Mouse (Mus musculus) liver, embryonic 14.5 days (tissue): ENCODE measurements around the gene Dynll2. TPM values are rescaled to one million over a fixed set of nuclear protein-coding genes. Genes with fewer than 3 reads are reported as not detected.

Experiments used
- ATAC-seq: fragments of 200-750 bp; cut with Nextera tagmentation; 2 replicates; pipeline ENCODE4 v1.8.0; 2017; ENCODE audit warnings: moderate number of reproducible peaks, mild to moderate bottlenecking, moderate library complexity; ENCODE audit not compliant: insufficient read depth
- DNase-seq, 3 experiments: peaks; one replicate each; pipeline ENCODE4 v3.0.0-alpha.2; 2012 to 2013; ENCODE audit warnings: low read depth in 3 of 3, low spot score in 3 of 3
- H3K27ac ChIP-seq: fragments of 300-500 bp; sonication (generic); 2 replicates; pipeline ENCODE4 v1.5.1; 2014; ENCODE audit warnings: moderate library complexity, mild to moderate bottlenecking, control low read depth, inconsistent platforms
- H3K27me3 ChIP-seq: fragments of 300-500 bp; sonication (generic); 2 replicates; pipeline ENCODE4 v1.6.1; 2014; ENCODE audit warnings: mild to moderate bottlenecking, low read length, moderate library complexity; ENCODE audit not compliant: control insufficient read depth, insufficient read depth
- H3K36me3 ChIP-seq: fragments of 300-500 bp; sonication (generic); replicated peaks from 2 replicates; pipeline ENCODE4 v1.6.1; 2014; ENCODE audit warnings: low read depth; ENCODE audit not compliant: control insufficient read depth, insufficient read depth
- H3K4me1 ChIP-seq, 2 experiments: fragments of 200-500 bp in 1 of 2; fragments of 300-500 bp in 1 of 2; sonication (generic) in 1 of 2; replicated peaks; 2 replicates each; pipeline ENCODE4 v1.6.1; 2012 to 2014; ENCODE audit warnings: antibody characterized with exemption in 1 of 2, inconsistent platforms in 1 of 2, low read length in 1 of 2; ENCODE audit not compliant: control insufficient read depth in 2 of 2, insufficient read depth in 2 of 2
- H3K4me2 ChIP-seq: fragments of 300-500 bp; sonication (generic); 2 replicates; pipeline ENCODE4 v1.6.1; 2014; ENCODE audit warnings: low read depth, mild to moderate bottlenecking, control low read depth, moderate library complexity
- H3K4me3 ChIP-seq, 2 experiments: fragments of 200-500 bp in 1 of 2; fragments of 300-500 bp in 1 of 2; sonication (generic) in 1 of 2; 2 replicates each; pipeline ENCODE4 v1.5.1; 2012 to 2014; ENCODE audit warnings: low read depth in 2 of 2, low read length in 2 of 2, mild to moderate bottlenecking in 2 of 2, control low read depth in 1 of 2, inconsistent platforms in 1 of 2, moderate library complexity in 1 of 2; ENCODE audit not compliant: insufficient read depth in 1 of 2
- H3K9ac ChIP-seq: fragments of 300-500 bp; sonication (generic); replicated peaks from 2 replicates; pipeline ENCODE4 v1.6.1; 2014; ENCODE audit warnings: mild to moderate bottlenecking, control low read depth, moderate library complexity
- H3K9me3 ChIP-seq: fragments of 300-500 bp; sonication (generic); 2 replicates; pipeline ENCODE4 v1.6.1; 2016; ENCODE audit warnings: low read length, mixed read lengths; ENCODE audit not compliant: control insufficient read depth
- CTCF ChIP-seq: IDR thresholded peaks from 2 replicates; pipeline ENCODE4 v1.5.1; 2016; ENCODE audit warnings: antibody characterized with exemption, low read depth, control low read depth
- EP300 ChIP-seq: IDR thresholded peaks from 2 replicates; pipeline ENCODE4 v1.6.1; 2016; ENCODE audit warnings: antibody characterized with exemption, low read depth
- WGBS: fragments of 180-500 bp; shearing (Covaris S2); extraction: QIAGEN DNeasy Blood & Tissue Kit; methylation state at CpG from one replicate; pipeline ENCODE4 v1.1.7; 2014; ENCODE audit not compliant: insufficient replicate concordance; 5-methylcytosine and 5-hydroxymethylcytosine counted together
- polyA plus RNA-seq, 2 experiments: library from polyadenylated mRNA; depleted of rRNA in 1 of 2; stranded (reverse) in 1 of 2; unstranded in 1 of 2; fragments of >200 nt; fragmentation: Nextera tagmentation in 1 of 2; extraction: Ambion mirVana in 1 of 2; gene quantifications; 2 replicates each; pipeline versions ENCODE4 v1.2.1 to v1.2.3; 2012 to 2014

The Dynll2 gene
- polyA plus RNA-seq, 2 experiments = 5.7 to 21.5 TPM

- Histone ChIP-seq H3K36me3 (no peaks in the 10 kb centered on the region), H3K27ac (no peak overlapping the region), H3K4me2 (no peak overlapping the region), H3K9ac (no peak overlapping the region), H3K9me3 (no peaks in the 10 kb centered on the region), H3K4me3 (no peak overlapping the region), H3K27me3 (no peaks in the 10 kb centered on the region), H3K4me1 (no peaks in the 10 kb centered on the region)
- ATAC-seq (no peak), DNase-seq (no peak)
- TF ChIP-seq EP300 (no peak), CTCF (no peak)
- 32% methylated on average over 16 of the region's 16 CpGs for WGBS
Measured at GRCm38 (mm10) chr11:88009542-88010190, 22.3 kb upstream of the Dynll2 start.

DNA sequence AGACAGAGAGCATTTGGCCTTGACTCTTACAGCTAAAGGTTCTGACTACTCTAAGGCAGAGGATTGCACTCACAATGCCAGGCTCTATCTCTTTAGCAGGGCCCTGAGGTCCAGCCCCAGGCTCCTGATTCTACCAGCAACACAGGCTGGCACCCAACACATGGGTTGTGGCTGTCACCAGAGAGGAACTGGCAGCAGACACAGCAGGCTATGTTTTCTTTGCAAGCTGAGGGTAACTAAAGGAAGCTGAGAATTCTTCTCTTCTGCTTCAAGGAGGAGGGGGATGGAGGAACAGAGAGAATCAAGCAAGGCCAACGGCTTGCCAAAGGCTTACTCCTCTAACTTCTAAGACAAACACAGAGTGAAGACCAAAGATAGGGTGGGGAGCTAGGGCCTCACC lies 21.3 kb upstream of the Dynll2 start:
- H3K9me3 ChIP-seq = no peaks in the 10 kb centered on the region
- WGBS = 33% methylated on average over 1 of the region's 1 CpGs
- H3K4me1 ChIP-seq = no peaks in the 10 kb centered on the region
- no peak overlapping the region for H3K27ac ChIP-seq
- H3K9ac ChIP-seq = no peak overlapping the region
- no peak overlapping the region for H3K4me3 ChIP-seq
- H3K27me3 ChIP-seq = no peaks in the 10 kb centered on the region
- ATAC-seq = no peak
- no peaks in the 10 kb centered on the region for H3K36me3 ChIP-seq
- TF ChIP-seq EP300 (no peak), CTCF (no peak)
- DNase-seq = no peak
- no peak overlapping the region for H3K4me2 ChIP-seq

DNA sequence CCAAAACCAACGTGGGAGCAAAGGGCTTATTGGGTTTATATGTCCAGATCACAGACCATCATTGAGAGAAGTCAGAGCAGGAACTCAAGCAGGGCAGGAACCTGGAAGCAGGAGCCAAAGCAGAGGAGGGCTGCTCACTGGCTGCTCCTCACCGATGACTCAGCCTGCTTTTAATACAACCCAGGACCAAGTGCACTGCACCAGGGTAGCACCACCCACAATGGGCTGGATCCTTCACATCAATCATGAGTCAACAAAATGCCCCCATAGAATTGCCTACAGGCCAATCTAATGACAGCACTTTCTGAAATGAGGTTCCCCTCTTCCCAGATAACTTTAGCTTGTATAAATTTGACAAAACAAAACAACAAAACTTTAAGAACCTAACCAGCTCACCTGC lies 16.8 kb upstream of the Dynll2 start:
- no peak overlapping the region for H3K9ac ChIP-seq
- DNase-seq (no peak), ATAC-seq (no peak)
- WGBS = 21% methylated on average over 2 of the region's 2 CpGs
- H3K27ac ChIP-seq = no peak overlapping the region
- H3K27me3 ChIP-seq = no peaks in the 10 kb centered on the region
- H3K9me3 ChIP-seq = peaks cover 2% of the 10 kb centered on the region; the same call in 1 of the 2 replicates
- H3K4me2 ChIP-seq = no peak overlapping the region
- TF ChIP-seq CTCF (no peak), EP300 (no peak)
- H3K4me1 ChIP-seq = no peaks in the 10 kb centered on the region
- H3K4me3 ChIP-seq = no peak overlapping the region
- no peaks in the 10 kb centered on the region for H3K36me3 ChIP-seq

- WGBS = 41% methylated on average over 4 of the region's 4 CpGs
- no peak overlapping the region for H3K27ac ChIP-seq
- DNase-seq (no peak), ATAC-seq (no peak)
- H3K9ac ChIP-seq = no peak overlapping the region
- peaks cover 2% of the 10 kb centered on the region; the same call in 1 of the 2 replicates for H3K9me3 ChIP-seq
- TF ChIP-seq EP300 = no peak
- H3K36me3 ChIP-seq = no peaks in the 10 kb centered on the region
- H3K4me2 ChIP-seq = no peak overlapping the region
- no peaks in the 10 kb centered on the region for H3K4me1 ChIP-seq
- H3K4me3 ChIP-seq = no peak overlapping the region
- H3K27me3 ChIP-seq = no peaks in the 10 kb centered on the region
Measured at GRCm38 (mm10) chr11:88002738-88003137, 15.4 kb upstream of the Dynll2 start.

- no peak for DNase-seq
Measured at GRCm38 (mm10) chr11:87999751-88000150, 12.4 kb upstream of the Dynll2 start.

More at GRCm38 (mm10) chr11:87999751-88000150, 12.4 kb upstream of the Dynll2 start:
- Histone ChIP-seq H3K27me3 (no peaks in the 10 kb centered on the region), H3K36me3 (no peaks in the 10 kb centered on the region), H3K9ac (no peak overlapping the region), H3K4me1 (no peaks in the 10 kb centered on the region), H3K9me3 (peaks cover 2% of the 10 kb centered on the region; the same call in 1 of the 2 replicates), H3K4me2 (no peak overlapping the region), H3K27ac (no peak overlapping the region), H3K4me3 (no peak overlapping the region)
- TF ChIP-seq CTCF (peak; percentile 39; the same call in 1 of the 2 replicates), EP300 (no peak)
- 76% methylated on average over 5 of the region's 5 CpGs for WGBS
- ATAC-seq = no peak
